Mouse (Mus musculus): ENCODE data around the gene P2ry6.

P2ry6 gene

GRCm38 (mm10) chr7:100974135-100974903, at the start of gene P2ry6:
P2ry6 (minus strand) TSS chr7:100974649.
- peak; percentile 38 to 59 for DNase-seq

GRCm38 (mm10) chr7:101017492-101017891, 43.0 kb upstream of the P2ry6 start:
- no peak for DNase-seq

- peak; percentile 59 to 71 for DNase-seq
Measured at GRCm38 (mm10) chr7:101017021-101017461, 42.6 kb upstream of the P2ry6 start.

GRCm38 (mm10) chr7:101014985-101015384, 40.5 kb upstream of the P2ry6 start:
- DNase-seq: no peak

DNA sequence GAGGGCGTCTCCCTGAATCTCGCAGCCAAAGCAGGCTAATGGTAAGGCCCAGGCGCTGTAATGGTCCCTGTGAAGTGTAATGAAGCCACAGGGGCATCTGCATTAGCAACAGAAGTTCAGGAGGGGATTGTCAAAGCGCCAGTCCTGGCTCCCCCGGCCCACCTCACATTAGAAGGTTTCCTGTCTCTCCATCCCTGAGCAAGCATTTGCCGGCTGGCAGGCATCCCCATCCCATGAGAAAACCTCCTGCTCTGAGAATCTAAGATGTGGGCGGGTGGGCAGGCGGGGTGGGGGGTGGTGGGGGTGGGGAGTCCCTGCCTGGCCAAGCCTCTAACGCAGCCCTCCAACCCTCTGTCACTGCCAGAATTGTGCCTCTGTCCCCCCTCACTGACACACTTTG, 39.6 kb upstream of the P2ry6 start:
- DNase-seq: no peak

GRCm38 (mm10) chr7:101012541-101012940, 38.1 kb upstream of the P2ry6 start, which contains the start of gene P2ry2:
P2ry2 (minus strand) TSS chr7:101012866.
- no peak for DNase-seq

- peak in 1 of 2 experiments; percentile 35 for DNase-seq
Measured at GRCm38 (mm10) chr7:101011681-101012367, 37.4 kb upstream of the P2ry6 start.

GRCm38 (mm10) chr7:101010741-101011140, 36.3 kb upstream of the P2ry6 start:
- no peak for DNase-seq

- DNase-seq: no peak
Measured at GRCm38 (mm10) chr7:101006201-101006600, 31.8 kb upstream of the P2ry6 start.

GRCm38 (mm10) chr7:101005119-101005518, 30.7 kb upstream of the P2ry6 start:
- no peak for DNase-seq

DNA sequence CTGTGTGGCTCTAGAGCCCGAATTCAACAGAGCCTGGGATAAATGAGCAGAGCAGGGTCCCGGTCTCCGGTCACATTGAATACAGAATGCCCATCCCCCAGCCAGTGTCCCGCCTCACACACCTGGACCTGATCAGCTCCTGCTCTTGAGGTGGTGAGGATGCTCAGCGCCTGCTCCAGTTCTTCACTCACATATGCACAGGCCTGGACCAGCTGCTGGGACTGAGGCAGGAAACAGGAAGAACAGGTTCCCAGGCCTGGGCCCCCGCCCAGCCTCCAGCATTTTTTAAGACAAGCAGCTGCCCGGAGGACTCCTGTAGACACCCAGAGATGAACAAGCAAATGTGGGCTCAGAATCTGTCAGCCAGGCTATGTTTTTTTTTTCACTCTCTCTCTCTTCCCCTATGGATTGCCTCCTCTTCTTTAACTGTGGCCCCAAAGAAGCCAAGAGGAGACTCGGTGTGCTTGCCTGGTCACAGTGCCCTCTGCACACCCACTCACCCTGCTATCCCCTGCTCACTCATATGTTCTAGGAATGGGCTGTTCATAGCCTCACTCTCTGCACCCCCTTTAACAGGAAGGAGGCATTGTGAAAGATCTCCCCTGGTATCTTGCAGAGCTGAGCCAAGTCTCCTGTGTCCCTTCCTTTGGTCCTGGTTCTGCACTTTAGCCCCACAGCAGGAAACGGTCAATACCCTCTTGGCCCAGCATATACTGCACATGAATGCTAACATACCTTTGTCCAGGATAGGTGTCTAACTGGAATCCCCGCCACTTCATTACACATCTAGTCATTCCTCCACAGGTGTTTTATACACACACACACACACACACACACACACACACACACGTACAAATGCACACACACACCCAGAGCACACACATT, 29.2 kb upstream of the P2ry6 start:
- no peak for DNase-seq

- DNase-seq: peak; percentile 46 to 66
Measured at GRCm38 (mm10) chr7:101002274-101002673, 27.8 kb upstream of the P2ry6 start.

GRCm38 (mm10) chr7:100999623-101000022, 25.2 kb upstream of the P2ry6 start:
- DNase-seq: peak in 1 of 2 experiments; percentile 39

DNA sequence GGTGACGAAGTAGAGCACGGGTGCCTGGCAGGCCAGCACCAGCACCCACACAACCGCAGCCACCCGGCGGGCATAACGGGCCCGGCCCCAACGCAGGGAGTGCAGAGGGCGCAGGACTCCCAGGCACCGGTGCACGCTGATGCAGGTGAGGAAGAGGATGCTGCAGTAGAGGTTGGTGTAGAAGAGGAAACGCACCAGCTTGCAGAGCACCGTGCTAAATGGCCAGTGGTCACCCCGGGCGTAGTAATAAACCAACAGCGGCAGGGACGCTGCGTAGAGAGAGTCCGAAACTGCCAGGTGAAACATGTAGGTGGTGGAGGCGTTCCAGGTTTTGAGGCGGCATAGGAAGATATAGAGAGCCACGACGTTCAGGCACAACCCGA, 24.1 kb upstream of the P2ry6 start:
- no peak for DNase-seq

DNA sequence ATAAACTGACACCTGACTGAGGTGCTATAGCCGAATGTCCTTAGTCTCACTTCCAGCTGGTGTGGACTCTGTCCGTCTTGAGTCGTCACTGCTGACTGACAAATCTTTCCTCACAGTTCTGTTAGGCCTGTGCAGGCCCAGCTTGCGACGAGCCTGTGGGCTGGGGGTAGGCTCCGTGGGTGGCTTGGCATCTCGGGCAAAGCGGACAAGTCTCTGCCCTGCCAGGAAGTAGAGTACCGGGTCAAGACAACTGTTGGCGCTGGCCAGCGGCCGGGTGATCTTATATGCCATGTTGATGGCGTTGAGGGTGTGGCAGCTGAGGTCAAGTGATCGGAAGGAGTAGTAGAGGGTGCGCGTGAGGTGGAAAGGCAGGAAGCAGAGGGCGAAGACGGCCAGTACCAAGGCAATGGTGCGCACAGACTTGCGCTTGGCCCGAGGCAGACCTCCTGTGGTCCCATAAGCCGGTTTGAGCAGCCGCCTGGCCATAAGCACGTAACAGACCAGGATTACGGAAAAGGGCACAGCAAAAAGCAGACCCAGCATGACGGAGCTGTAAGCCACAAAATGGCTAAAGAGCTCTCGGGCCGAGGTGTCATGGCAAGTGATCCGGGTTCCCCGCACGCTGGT, 23.6 kb upstream of the P2ry6 start:
- DNase-seq: peak; percentile 74 to 78

DNA sequence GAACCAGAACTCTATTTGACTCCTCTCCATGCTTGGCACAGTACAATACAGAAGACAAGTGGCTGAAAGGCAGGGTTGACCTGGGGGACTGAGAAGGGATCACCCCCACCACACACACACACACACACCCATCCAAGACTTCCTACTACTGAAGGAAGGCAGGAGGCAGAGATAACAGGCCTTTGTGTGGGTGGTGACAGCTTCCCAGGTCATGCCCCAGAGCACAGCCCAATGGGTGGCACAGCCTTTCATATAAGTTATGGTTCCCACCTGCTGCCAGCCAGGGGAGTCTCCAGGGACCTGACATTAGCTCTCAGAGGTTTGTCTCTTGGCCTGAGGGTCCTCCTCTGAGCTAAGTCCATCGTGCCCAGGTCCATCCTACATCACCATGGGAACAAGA, 22.8 kb upstream of the P2ry6 start:
- DNase-seq: no peak

DNA sequence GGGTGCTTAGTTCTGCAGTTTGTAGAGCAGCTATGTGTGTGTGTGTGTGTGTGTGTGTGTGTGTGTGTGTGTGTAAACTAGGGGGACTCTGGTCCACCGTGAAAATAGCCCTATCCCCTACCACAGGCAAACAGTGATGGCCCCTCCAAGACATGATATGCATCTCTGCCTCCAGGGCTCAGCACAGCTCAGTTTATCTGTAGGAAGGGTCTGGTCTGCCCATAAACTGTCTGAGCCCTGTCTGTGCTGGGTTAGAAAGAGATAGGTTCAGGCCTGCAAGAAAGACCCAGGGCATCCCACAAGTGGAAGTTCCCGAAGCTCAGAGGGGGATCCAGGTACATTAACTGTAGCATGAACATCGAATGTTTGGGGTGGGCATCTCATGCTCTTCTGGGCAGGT, 21.5 kb upstream of the P2ry6 start:
- no peak for DNase-seq

DNA sequence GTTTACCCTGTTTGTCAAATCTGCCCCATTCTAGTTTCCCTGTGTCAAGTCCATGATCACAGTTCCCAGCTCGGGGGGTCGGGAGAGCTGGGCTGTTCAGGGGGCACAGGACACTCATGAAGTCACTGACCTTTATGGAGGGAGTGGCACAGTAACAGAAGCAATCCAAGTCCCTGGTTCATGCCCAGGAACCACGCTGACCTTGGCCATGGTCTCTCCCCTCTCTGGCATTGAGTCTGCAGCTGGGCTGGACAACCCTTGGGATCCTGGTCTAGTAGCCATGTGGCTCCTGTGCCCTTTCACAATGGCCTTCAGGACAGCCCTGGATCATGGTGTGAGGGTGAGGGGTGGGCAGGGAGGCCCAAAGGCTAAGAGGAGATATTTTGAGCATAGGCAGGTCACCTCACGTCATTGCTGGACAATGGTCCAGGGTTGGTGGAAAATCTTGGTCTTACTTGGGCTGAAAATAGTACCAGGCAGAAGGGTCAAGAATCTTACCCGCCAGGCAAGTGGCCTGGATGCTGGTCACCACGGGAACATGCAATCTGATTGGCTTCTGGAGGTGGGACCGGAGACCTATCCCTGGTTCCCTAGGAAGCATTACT, 20.9 kb upstream of the P2ry6 start:
- DNase-seq: no peak

- no peak for DNase-seq
Measured at GRCm38 (mm10) chr7:100993166-100993565, 18.7 kb upstream of the P2ry6 start.

DNA sequence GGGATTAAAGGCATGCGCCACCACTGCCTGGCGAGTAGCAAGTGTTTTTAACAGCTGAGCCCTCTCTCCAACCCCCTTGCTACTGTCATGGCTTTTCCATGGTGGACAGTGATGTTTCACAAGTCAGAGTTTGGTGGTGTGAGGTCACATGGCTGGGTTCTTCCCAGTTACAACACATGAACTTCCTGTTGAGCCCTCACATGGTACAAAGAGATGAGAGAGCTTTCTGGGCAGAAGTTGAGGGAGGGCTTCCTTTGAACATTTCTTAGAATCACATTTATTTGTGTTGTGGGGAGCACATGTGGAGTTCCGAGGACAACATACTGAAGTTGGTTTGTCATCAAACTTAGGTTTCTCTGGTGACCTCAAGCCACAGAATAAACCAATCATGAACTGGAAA, 17.5 kb upstream of the P2ry6 start:
- DNase-seq: no peak

DNA sequence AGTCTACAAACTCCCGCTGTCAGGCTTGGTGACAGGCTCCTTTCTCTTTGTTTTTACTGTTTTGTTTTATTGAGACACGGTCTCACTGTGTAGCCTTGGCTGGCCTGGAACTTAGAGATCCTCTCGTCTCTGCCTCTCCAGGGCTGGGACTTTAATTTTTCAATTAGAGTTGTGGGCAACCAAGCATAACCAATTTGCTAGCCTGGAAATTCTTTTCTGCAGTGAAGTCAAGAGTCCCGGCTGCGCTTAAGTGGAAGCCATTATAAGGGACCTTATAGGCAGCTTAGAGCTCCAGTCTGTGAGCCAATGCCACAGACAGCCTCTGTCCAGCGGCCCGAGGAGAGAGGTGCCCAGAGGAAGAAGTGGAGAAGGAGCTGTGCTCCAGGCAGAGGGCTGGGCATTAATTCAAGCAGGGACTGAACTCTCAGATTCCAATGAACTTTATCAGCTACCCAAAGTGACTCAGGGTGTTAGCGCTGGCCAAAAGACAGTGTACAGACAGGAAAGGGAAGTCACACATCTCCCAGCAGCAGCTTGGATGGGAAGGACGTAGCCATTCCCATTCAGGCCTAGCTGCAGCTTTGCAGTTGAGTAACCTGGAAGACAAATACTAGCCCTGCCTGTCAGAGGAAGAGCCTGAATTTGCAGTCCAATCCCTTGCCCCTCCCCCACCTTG, 16.3 kb upstream of the P2ry6 start:
- no peak for DNase-seq

DNA sequence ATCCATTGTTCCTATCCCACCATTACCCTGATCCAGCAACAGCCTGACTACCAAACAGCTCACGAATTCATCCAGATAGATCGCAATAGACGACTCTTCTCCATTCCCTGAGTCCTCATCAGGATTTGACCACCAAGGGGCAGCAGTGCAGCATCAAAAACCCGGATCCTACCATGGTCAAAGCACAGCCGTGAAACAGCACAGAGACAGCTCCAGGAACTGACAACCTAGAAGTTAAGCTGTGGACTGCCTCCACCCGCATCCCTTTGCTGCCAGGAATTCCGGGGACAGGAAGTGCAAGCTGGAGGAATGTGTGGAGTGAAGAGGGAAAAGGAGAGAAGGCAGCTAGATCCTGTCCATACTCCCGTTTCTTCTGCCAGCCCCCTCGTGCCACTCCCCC, 13.6 kb upstream of the P2ry6 start:
- DNase-seq: peak; percentile 82 to 84
